Mouse (Mus musculus) E14TG2a.4 (cell line): Measurements from ENCODE around the gene Chpf.
A peak's percentile ranks its signal among the peaks of the same experiment; 100 is the strongest.

Experiments
- H3K27me3 ChIP-seq: 2 replicates; pipeline ENCODE4 v1.6.1; 2014; ENCODE audit warnings: low read length, control low read depth; ENCODE audit not compliant: insufficient read depth
- H3K36me3 ChIP-seq: 2 replicates; pipeline ENCODE4 v1.6.1; 2014; ENCODE audit warnings: low read length, control low read depth; ENCODE audit not compliant: insufficient read depth
- H3K4me1 ChIP-seq: replicated peaks from 2 replicates; pipeline ENCODE4 v1.6.1; 2014; ENCODE audit warnings: low read depth, low read length, control low read depth
- H3K4me3 ChIP-seq: replicated peaks from 2 replicates; pipeline ENCODE4 v1.5.1; 2014; ENCODE audit warnings: mild to moderate bottlenecking, low read length
- H3K9me3 ChIP-seq: 2 replicates; pipeline ENCODE4 v1.6.1; 2014; ENCODE audit warnings: low read length, control low read depth
- CTCF ChIP-seq: conservative IDR thresholded peaks from 2 replicates; pipeline ENCODE4 v1.5.1; 2014; ENCODE audit warnings: low read length
- NANOG ChIP-seq: IDR thresholded peaks from 2 replicates; pipeline ENCODE4 v1.6.1; 2014; ENCODE audit warnings: borderline replicate concordance, low read length, mixed read lengths
- POU5F1 ChIP-seq: IDR thresholded peaks from 2 replicates; pipeline ENCODE4 v1.6.1; 2014; ENCODE audit warnings: low read length, borderline replicate concordance

Chpf gene

GRCm38 (mm10) chr1:75511437-75512210 lies 32.5 kb upstream of the Chpf start:
- H3K36me3 ChIP-seq: 0 out of 2 replicates have a peak, but pooled peaks cover 7% of the 10 kb centered on the region
- TF ChIP-seq POU5F1 (no peak), CTCF (no peak), NANOG (peak; percentile 61; the same call in 1 of the 2 replicates)

DNA sequence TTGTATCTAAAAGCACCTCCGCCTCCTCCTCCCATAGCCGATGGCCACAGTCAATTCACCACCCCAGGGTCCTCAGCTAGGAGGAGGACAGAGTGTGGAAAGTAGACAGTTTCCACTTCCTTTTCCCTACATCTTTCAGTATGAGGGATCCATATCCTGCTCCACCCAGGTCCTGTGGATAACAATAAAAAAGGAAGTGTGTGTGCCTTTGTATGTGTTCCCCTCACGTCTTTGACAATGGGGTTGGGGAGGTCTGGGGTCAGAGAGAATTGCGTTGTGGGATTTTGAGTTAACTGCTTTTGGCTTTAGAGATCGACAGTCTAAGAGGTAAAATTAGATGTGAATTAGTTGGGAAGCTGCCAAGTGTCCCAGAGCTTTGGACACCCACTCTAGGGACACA lies 31.0 kb upstream of the Chpf start:
- no peak for TF ChIP-seq NANOG
- TF ChIP-seq CTCF: no peak
- no peak for TF ChIP-seq POU5F1
- Histone ChIP-seq H3K4me1 (peaks cover 81% of the 10 kb centered on the region), H3K27me3 (peaks cover 31% of the 10 kb centered on the region), H3K36me3 (0 out of 2 replicates have a peak, but pooled peaks cover 7% of the 10 kb centered on the region), H3K9me3 (no peaks in the 10 kb centered on the region), H3K4me3 (peak overlapping the region; percentile 77)

More at GRCm38 (mm10) chr1:75511437-75512210, 32.5 kb upstream of the Chpf start:
- Histone ChIP-seq H3K9me3 (no peaks in the 10 kb centered on the region), H3K27me3 (peaks cover 19% of the 10 kb centered on the region), H3K4me3 (peak overlapping the region; percentile 77), H3K4me1 (peaks cover 88% of the 10 kb centered on the region)

- no peak for TF ChIP-seq POU5F1
- TF ChIP-seq CTCF: no peak
- TF ChIP-seq NANOG: no peak
- Histone ChIP-seq H3K4me3 (peak overlapping the region; percentile 77), H3K9me3 (no peaks in the 10 kb centered on the region), H3K36me3 (0 out of 2 replicates have a peak, but pooled peaks cover 7% of the 10 kb centered on the region), H3K27me3 (peaks cover 37% of the 10 kb centered on the region), H3K4me1 (peaks cover 82% of the 10 kb centered on the region)
Measured at GRCm38 (mm10) chr1:75509586-75509985, 30.5 kb upstream of the Chpf start.

DNA sequence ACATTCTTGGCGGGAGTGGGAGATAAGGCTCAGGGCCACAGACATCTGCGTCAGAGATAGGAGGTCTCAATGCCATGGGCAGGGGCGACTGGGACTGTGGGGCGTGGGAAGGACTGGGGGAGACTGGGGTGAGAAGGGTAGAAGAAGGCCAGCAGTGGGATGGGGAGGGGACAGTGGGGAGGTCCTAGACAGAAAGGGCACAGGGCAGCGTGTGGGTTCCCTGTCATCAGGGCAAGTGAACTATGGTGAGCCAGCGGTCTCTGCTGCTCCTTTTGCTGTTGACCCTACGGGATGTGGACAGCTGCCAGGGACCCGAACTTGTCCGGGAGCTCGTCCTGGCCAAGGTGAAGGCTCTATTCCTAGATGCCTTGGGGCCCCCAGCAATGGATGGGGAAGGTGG lies 27.9 kb upstream of the Chpf start, which contains the start of gene Inha:
TSS of gene Inha (plus strand) at position 72 of the 400 bp plus-strand sequence.
- TF ChIP-seq NANOG (no peak), POU5F1 (no peak), CTCF (no peak)
- Histone ChIP-seq H3K4me1 (peaks cover 87% of the 10 kb centered on the region), H3K4me3 (peak within 1 kb of the TSS; percentile 86), H3K9me3 (no peaks in the 10 kb centered on the region), H3K36me3 (peaks cover 13% of the 10 kb centered on the region), H3K27me3 (peaks cover 53% of the 10 kb centered on the region)

DNA sequence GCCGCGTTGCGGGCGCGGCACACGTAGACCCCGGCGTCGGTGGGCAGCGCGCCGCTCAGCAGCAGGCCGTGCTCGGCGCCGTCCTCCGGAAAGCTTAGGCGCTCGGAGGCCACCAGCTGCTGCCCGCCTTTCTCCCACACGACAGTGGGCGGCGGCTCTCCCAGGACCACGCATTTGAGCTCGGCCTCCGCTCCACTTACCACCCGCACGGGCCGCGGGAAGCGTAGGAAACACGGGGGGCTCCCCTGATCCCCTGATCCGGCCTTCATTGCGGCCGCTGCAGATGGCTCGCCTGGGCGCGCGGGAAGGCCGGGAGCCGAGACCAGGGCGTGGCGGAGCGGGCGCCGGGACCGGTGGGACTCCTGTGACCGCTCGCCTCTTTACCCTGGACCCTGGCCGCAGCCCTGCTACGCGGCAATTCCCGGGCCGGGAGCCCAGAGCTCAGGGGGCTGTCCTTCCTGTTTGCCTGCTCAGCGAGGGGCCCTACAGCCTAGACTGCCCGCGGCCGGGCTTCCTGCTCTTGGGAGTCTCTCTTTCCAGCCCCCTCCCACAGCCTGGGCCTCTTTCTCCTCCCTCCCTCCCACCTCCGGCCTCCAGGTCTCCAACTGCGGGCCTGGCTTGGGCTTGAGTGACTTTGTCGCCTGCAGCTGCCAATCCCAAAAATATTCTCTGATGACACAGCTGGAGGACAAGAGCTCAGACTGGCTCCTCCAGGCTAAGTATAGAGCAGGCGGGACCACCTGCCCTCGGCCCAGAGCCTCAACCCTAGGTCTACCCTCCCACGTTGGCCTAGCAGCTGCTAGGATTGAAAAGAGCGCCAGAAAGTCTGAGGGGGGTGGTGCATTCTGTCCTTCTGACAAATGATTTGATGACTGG lies 27.1 kb upstream of the Chpf start, which contains the start of gene Obsl1:
TSS of gene Obsl1 (minus strand) at position 497 of the 876 bp plus-strand sequence.
- H3K27me3 ChIP-seq: peaks cover 53% of the 10 kb centered on the region
- TF ChIP-seq NANOG (no peak), POU5F1 (no peak), CTCF (no peak)
- peaks cover 83% of the 10 kb centered on the region for H3K4me1 ChIP-seq
- peak within 1 kb of the TSS; percentile 86 for H3K4me3 ChIP-seq
- no peaks in the 10 kb centered on the region for H3K9me3 ChIP-seq
- peaks cover 22% of the 10 kb centered on the region for H3K36me3 ChIP-seq

DNA sequence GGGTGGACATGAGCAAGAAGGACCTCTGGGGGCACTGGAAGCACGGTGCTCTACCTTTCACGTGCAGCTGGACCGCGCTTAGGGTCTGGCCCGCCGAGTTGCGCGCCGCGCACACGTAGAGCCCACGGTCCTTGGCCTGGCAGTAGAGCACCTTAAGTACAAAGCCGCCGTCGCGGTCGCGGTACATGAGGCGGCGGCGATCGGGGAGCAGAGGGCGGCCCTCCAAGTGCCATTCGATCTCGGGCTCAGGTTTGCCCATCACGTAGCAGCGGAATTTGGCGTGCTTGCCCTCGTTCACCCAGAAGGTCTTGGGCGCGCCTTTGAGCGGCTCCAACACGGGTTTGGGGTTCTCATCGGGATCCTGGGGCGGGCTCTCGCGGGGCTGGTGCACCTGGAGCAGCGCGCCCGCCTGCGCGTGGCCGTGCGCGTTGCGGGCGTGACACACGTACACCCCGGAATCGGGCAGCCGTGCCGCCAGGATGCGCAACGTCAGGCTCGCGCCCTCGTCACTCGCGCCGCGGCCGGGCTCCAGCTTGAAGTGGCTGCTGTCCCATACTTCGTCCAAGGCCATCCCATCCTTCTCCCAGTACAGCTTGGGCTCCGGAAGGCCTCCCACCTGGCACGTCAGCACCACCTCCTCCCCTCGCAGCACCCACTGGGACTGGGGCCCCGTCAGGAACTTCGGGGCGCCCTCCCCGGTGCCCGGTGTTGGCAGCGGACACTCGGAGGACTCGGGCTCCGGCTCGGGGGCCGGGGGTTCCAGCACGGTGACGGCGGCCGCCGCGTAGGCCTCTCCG lies 26.2 kb upstream of the Chpf start:
- no peak for TF ChIP-seq NANOG
- TF ChIP-seq CTCF: no peak
- TF ChIP-seq POU5F1: no peak
- Histone ChIP-seq H3K27me3 (peaks cover 53% of the 10 kb centered on the region), H3K4me3 (peak overlapping the region; percentile 86), H3K4me1 (peaks cover 75% of the 10 kb centered on the region), H3K36me3 (peaks cover 30% of the 10 kb centered on the region), H3K9me3 (no peaks in the 10 kb centered on the region)

DNA sequence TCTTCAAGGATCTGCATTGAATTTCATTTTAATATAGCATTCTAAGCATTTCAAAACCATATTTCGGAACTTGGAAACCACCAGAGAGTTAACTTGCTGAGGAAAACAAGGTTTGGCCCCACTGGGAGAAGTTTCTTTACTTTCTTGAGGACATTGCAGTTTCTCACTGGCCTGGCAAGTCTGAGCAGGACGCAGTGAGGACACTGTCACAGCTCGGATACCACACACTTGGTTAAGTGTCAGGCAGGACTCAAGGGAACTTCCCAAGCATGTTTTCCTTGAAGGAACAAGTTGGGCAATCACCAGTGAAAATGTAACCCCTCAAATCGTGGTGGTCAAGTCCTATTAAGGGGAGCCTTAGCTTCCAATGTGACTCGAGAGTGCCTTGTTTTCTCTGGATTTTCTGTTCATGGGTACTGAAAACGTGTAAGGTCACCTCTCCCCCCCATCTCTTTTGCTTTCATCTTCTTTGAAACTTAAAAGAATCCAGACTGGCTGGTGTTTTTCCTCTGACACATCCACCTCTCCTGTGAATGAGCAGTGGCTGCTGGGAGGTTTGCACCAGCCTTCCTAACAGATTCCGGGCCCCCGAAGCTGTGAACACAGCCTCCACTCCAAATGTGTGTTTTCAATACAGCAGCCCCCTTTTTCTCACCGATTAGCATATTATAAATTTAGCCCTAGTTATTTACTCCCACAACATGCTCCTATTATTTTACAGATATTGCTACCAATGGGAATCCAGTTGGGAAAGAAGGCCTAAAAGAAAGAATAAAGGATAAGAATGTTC lies 25.3 kb upstream of the Chpf start:
- Histone ChIP-seq H3K4me1 (peaks cover 73% of the 10 kb centered on the region), H3K4me3 (peak overlapping the region; percentile 86), H3K27me3 (peaks cover 52% of the 10 kb centered on the region), H3K9me3 (no peaks in the 10 kb centered on the region), H3K36me3 (peaks cover 39% of the 10 kb centered on the region)
- TF ChIP-seq POU5F1 (no peak), CTCF (no peak), NANOG (no peak)
